Mouse (Mus musculus): Measurements from ENCODE around the gene Megf11. TPM values are rescaled to one million over a fixed set of nuclear protein-coding genes. Genes with fewer than 3 reads are reported as not detected.

Gene Megf11
- polyA plus RNA-seq, 1 experiment from 2014 or later = 0.23 TPM

GRCm38 (mm10) chr9:64548332-64548731, 162.9 kb downstream of the Megf11 start:
- Histone ChIP-seq H3K9me3 (replicated peaks) (no peaks in the 10 kb centered on the region), H3K36me3 (no peaks in the 10 kb centered on the region), H3K4me3 (replicated peaks) (no peak overlapping the region), H3K9ac (no peak overlapping the region), H3K27me3 (peaks cover 9% of the 10 kb centered on the region), H3K27ac (no peak overlapping the region), H3K4me2 (no peak overlapping the region), H3K4me1 (replicated peaks) (peaks cover 2% of the 10 kb centered on the region)
- 85% methylated on average over 6 of the region's 6 CpGs for WGBS (ENCODE audit: insufficient replicate concordance)
- ATAC-seq (ENCODE audit: low read depth) = no peak
- DNase-seq = no peak

DNA sequence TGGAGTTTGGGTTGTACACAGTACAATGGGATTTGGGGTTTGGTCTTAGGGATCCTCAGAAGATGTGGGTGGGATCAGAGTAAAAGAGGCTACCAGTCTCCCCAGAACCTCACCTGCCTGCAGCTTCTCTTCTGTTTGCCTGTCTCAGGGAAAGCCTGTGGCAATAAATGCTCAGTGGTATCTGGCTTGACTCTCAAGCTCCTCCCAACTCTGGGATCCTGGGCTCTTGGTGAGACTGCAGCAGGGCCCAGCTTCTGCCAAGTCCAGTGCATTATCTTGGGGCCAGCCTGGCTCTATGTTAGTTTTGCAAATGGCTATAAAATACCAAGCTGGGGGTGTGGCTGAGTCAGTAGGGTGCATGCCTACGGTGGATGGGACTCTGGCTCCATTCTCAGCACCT, 165.9 kb downstream of the Megf11 start:
- H3K27me3 ChIP-seq = peaks cover 27% of the 10 kb centered on the region
- 62% methylated on average over 1 of the region's 1 CpGs for WGBS (ENCODE audit: insufficient replicate concordance)

GRCm38 (mm10) chr9:64552046-64552445, 166.6 kb downstream of the Megf11 start:
- Histone ChIP-seq H3K9ac (no peak overlapping the region), H3K27ac (no peak overlapping the region), H3K4me2 (no peak overlapping the region), H3K4me3 (replicated peaks) (no peak overlapping the region), H3K36me3 (no peaks in the 10 kb centered on the region), H3K4me1 (replicated peaks) (peaks cover 10% of the 10 kb centered on the region), H3K9me3 (replicated peaks) (no peaks in the 10 kb centered on the region), H3K27me3 (peaks cover 28% of the 10 kb centered on the region)
- WGBS (ENCODE audit: insufficient replicate concordance) = 52% methylated on average over 4 of the region's 4 CpGs
- DNase-seq = no peak
- no peak for ATAC-seq (ENCODE audit: low read depth)

More for the DNA sequence above, 165.9 kb downstream of the Megf11 start:
- DNase-seq = no peak
- no peak overlapping the region for H3K4me2 ChIP-seq
- H3K4me1 ChIP-seq (replicated peaks) = peaks cover 10% of the 10 kb centered on the region
- 0 out of 2 replicates have a peak overlapping the region, but pooled peaks have one; percentile 4 for H3K27ac ChIP-seq
- no peak overlapping the region for H3K4me3 ChIP-seq (replicated peaks)
- H3K9me3 ChIP-seq (replicated peaks) = no peaks in the 10 kb centered on the region
- no peak overlapping the region for H3K9ac ChIP-seq
- ATAC-seq (ENCODE audit: low read depth) = no peak
- no peaks in the 10 kb centered on the region for H3K36me3 ChIP-seq

DNA sequence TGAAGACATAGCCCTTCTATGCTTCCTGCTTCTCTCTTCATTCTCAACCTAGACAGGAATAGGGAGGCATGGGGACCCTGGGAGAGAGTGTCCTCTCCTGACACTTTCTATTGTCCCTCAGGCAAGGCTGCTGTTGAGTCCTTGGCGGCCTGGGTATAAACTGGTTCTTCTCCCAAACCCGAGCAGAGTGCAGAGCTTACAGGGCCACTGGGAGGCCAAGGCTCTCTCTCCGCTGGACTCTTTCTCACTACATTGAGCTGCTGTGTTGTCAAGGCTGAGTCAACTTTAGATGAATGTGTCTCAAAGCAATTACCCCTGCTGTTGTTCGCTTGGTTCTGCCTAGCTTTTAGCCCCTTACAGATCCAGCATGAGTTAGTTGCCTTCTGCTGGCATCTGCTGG, 168.0 kb downstream of the Megf11 start:
- Histone ChIP-seq H3K4me2 (no peak overlapping the region), H3K36me3 (no peaks in the 10 kb centered on the region), H3K9me3 (replicated peaks) (no peaks in the 10 kb centered on the region), H3K4me3 (replicated peaks) (no peak overlapping the region), H3K27me3 (peaks cover 28% of the 10 kb centered on the region), H3K9ac (peak overlapping the region; percentile 19; the same call in 1 of the 2 replicates), H3K4me1 (replicated peaks) (peaks cover 14% of the 10 kb centered on the region), H3K27ac (no peak overlapping the region)
- DNase-seq (no peak), ATAC-seq (ENCODE audit: low read depth) (no peak)
- 70% methylated on average over 4 of the region's 4 CpGs for whole genome bisulfite sequencing (ENCODE audit: insufficient replicate concordance)

DNA sequence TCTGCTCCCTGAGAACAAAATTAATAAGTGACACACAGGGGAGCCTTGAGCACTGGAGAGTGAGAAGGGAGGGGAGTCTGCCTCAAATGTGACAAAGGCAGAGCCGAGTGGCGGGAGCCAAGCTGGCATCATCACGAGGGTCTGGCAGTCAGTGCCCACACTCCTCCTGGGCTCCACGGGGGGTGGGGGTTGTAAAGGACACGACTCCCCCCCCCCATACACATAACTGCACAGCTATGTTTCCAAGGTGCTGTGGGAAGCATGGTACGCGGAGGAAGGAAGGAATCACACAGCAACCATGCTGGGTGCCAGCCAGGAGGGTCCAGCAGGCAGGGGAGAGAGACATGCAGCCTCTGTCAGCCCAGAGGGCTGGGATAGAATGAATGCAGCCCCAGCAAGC, 170.2 kb downstream of the Megf11 start:
- DNase-seq (no peak), ATAC-seq (ENCODE audit: low read depth) (no peak)
- H3K4me1 ChIP-seq (replicated peaks) = peaks cover 14% of the 10 kb centered on the region
- no peak overlapping the region for H3K4me2 ChIP-seq
- H3K9ac ChIP-seq = 0 out of 2 replicates have a peak overlapping the region, but pooled peaks have one; percentile 1
- H3K4me3 ChIP-seq (replicated peaks) = no peak overlapping the region
- no peak overlapping the region for H3K27ac ChIP-seq
- H3K27me3 ChIP-seq = peaks cover 22% of the 10 kb centered on the region
- H3K9me3 ChIP-seq (replicated peaks) = no peaks in the 10 kb centered on the region
- 70% methylated on average over 7 of the region's 7 CpGs for WGBS (ENCODE audit: insufficient replicate concordance)
- no peaks in the 10 kb centered on the region for H3K36me3 ChIP-seq

DNA sequence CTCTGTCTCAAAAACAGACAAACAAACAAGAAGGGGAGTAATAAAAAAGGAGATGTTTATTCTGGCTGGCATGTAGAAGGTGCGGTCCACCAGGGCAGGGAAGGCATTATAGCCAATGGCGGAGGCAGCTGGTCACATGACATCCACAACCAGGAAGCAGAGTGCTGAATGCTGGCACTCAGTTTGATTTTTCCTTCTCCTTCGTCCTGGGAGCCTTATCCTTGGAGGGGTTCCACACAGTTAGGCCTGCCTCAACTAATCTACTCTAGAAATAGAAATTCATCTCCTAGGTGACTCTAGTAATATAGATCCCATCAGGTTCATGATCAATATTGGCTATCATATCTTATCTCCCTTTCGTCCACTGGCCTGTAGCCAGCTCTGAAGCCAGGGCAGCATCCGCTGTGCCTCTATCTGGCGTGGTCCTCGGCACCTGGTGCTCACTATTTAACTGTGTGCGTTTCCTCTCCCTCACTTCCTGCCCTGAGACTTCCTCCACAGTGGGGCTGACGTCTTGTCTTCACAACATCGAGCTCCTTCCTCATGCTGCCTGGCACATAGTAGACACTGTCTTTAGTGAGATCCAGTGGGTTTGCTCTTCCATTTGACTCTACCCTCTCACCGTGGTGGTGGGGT, 171.8 kb downstream of the Megf11 start:
- ATAC-seq (ENCODE audit: low read depth) (no peak), DNase-seq (no peak)
- Histone ChIP-seq H3K36me3 (no peaks in the 10 kb centered on the region), H3K9ac (no peak overlapping the region), H3K27me3 (peaks cover 22% of the 10 kb centered on the region), H3K4me1 (replicated peaks) (peaks cover 14% of the 10 kb centered on the region), H3K27ac (no peak overlapping the region), H3K4me3 (replicated peaks) (no peak overlapping the region), H3K4me2 (no peak overlapping the region), H3K9me3 (replicated peaks) (no peaks in the 10 kb centered on the region)
- 52% methylated on average over 11 of the region's 11 CpGs for WGBS (ENCODE audit: insufficient replicate concordance)

GRCm38 (mm10) chr9:64557846-64558530, 172.6 kb downstream of the Megf11 start:
- H3K9ac ChIP-seq = no peak overlapping the region
- H3K36me3 ChIP-seq = no peaks in the 10 kb centered on the region
- H3K4me1 ChIP-seq (replicated peaks) = peaks cover 14% of the 10 kb centered on the region
- H3K27me3 ChIP-seq = peaks cover 22% of the 10 kb centered on the region
- WGBS (ENCODE audit: insufficient replicate concordance) = 90% methylated on average over 7 of the region's 7 CpGs
- H3K4me3 ChIP-seq (replicated peaks) = no peak overlapping the region
- ATAC-seq (ENCODE audit: low read depth) = no peak
- H3K4me2 ChIP-seq = no peak overlapping the region
- H3K27ac ChIP-seq = no peak overlapping the region
- no peak for DNase-seq
- no peaks in the 10 kb centered on the region for H3K9me3 ChIP-seq (replicated peaks)

DNA sequence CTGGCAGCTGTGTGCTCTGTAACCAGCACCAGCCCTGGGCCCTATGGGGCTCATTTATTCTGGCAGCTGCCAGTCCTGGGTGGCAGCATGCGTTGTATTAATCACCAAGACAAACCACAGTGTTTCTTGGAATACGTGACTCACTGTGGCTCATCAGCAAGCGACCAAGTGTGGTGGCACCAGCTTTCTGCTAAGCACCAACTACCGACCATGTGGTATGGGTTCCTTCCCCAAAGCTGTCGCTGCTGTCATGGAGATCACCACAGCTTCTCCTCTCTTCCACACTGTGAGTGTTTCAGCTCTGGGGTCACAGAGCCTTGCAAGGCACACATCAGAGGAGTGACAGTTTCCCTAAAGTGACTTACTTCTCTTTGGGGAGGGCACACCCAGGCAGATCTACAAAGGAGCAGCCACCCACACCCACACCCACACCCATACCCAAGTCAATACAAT, 178.9 kb downstream of the Megf11 start:
- peak; percentile 83 for ATAC-seq (ENCODE audit: low read depth)

DNA sequence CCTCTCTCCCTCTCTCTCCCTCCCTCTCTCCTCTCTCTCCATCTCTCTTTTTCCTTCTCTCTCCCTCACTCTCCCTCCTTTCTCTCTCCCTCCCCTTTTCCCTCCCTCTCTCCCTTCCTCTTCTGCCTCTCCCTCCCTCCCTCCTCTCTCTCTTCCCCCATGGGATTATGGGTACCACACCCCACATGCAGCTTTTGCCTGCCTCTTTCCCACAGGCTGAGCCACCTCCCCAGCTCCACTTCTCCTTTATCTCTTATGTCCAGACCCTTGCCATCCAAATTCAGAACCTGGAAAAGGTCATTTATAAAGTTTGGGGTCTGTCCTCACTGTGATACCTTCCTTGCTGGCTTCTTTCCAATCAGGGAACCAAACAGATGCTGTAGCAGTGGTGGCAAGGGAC, 180.5 kb downstream of the Megf11 start:
- Histone ChIP-seq H3K9me3 (replicated peaks) (no peaks in the 10 kb centered on the region), H3K27me3 (no peaks in the 10 kb centered on the region), H3K36me3 (no peaks in the 10 kb centered on the region), H3K27ac (peak overlapping the region; percentile 97), H3K4me2 (peak overlapping the region; percentile 55), H3K9ac (peak overlapping the region; percentile 68), H3K4me1 (replicated peaks) (peaks cover 65% of the 10 kb centered on the region), H3K4me3 (replicated peaks) (no peak overlapping the region)
- peak; percentile 76 for ATAC-seq (ENCODE audit: low read depth)
- DNase-seq = peak; percentile 68

More for the DNA sequence above, 178.9 kb downstream of the Megf11 start:
- no peaks in the 10 kb centered on the region for H3K27me3 ChIP-seq
- peak; percentile 50 for DNase-seq
- no peaks in the 10 kb centered on the region for H3K9me3 ChIP-seq (replicated peaks)
- WGBS (ENCODE audit: insufficient replicate concordance) = 20% methylated on average over 5 of the region's 5 CpGs
- H3K4me2 ChIP-seq = peak overlapping the region; percentile 55
- H3K4me1 ChIP-seq (replicated peaks) = peaks cover 59% of the 10 kb centered on the region
- H3K9ac ChIP-seq = peak overlapping the region; percentile 62
- H3K4me3 ChIP-seq (replicated peaks) = peak overlapping the region; percentile 18
- no peaks in the 10 kb centered on the region for H3K36me3 ChIP-seq
- H3K27ac ChIP-seq = peak overlapping the region; percentile 97

GRCm38 (mm10) chr9:64566376-64566775, 180.9 kb downstream of the Megf11 start:
- DNase-seq = peak; percentile 29
- Histone ChIP-seq H3K27ac (peak overlapping the region; percentile 97), H3K9me3 (replicated peaks) (no peaks in the 10 kb centered on the region), H3K9ac (peak overlapping the region; percentile 68), H3K27me3 (no peaks in the 10 kb centered on the region), H3K4me2 (peak overlapping the region; percentile 55), H3K4me1 (replicated peaks) (peaks cover 65% of the 10 kb centered on the region), H3K36me3 (no peaks in the 10 kb centered on the region), H3K4me3 (replicated peaks) (no peak overlapping the region)
- 30% methylated on average over 2 of the region's 2 CpGs for WGBS (ENCODE audit: insufficient replicate concordance)
- peak; percentile 68 for ATAC-seq (ENCODE audit: low read depth)

GRCm38 (mm10) chr9:64567482-64567881, 182.1 kb downstream of the Megf11 start:
- no peak overlapping the region for H3K4me2 ChIP-seq
- peaks cover 74% of the 10 kb centered on the region for H3K4me1 ChIP-seq (replicated peaks)
- H3K9ac ChIP-seq = peak overlapping the region; percentile 34; the same call in 1 of the 2 replicates
- DNase-seq (no peak), ATAC-seq (ENCODE audit: low read depth) (no peak)
- 67% methylated on average over 5 of the region's 5 CpGs for WGBS (ENCODE audit: insufficient replicate concordance)
- H3K9me3 ChIP-seq (replicated peaks) = no peaks in the 10 kb centered on the region
- H3K36me3 ChIP-seq = no peaks in the 10 kb centered on the region
- peak overlapping the region; percentile 65 for H3K27ac ChIP-seq
- H3K27me3 ChIP-seq = no peaks in the 10 kb centered on the region
- no peak overlapping the region for H3K4me3 ChIP-seq (replicated peaks)
